Mouse (Mus musculus): ENCODE results near the gene Aldh4a1.

Aldh4a1 gene

GRCm38 (mm10) chr4:139624116-139624489 lies 1.4 kb downstream of the Aldh4a1 start:
- no peak for DNase-seq (ENCODE audit: low read depth)

GRCm38 (mm10) chr4:139624706-139625105 lies 2.0 kb downstream of the Aldh4a1 start:
- DNase-seq (ENCODE audit: low read depth): peak; percentile 71

GRCm38 (mm10) chr4:139627361-139627760 lies 4.7 kb downstream of the Aldh4a1 start:
- DNase-seq (ENCODE audit: low read depth): no peak

GRCm38 (mm10) chr4:139630171-139630570 lies 7.5 kb downstream of the Aldh4a1 start:
- DNase-seq (ENCODE audit: low read depth): no peak

- no peak for DNase-seq (ENCODE audit: low read depth)
Observed at GRCm38 (mm10) chr4:139631141-139631540, 8.5 kb downstream of the Aldh4a1 start.

GRCm38 (mm10) chr4:139631569-139632253 lies 9.0 kb downstream of the Aldh4a1 start:
- no peak for DNase-seq (ENCODE audit: low read depth)

- no peak for DNase-seq (ENCODE audit: low read depth)
Observed at GRCm38 (mm10) chr4:139632254-139632580, 9.6 kb downstream of the Aldh4a1 start.

GRCm38 (mm10) chr4:139636373-139636772 lies 13.7 kb downstream of the Aldh4a1 start:
- DNase-seq (ENCODE audit: low read depth): peak; percentile 67

GRCm38 (mm10) chr4:139637847-139638246 lies 15.2 kb downstream of the Aldh4a1 start:
- DNase-seq (ENCODE audit: low read depth): peak; percentile 36

- no peak for DNase-seq (ENCODE audit: low read depth)
Observed at GRCm38 (mm10) chr4:139638356-139638755, 15.7 kb downstream of the Aldh4a1 start.

GRCm38 (mm10) chr4:139639801-139640200 lies 17.1 kb downstream of the Aldh4a1 start:
- DNase-seq (ENCODE audit: low read depth): no peak

GRCm38 (mm10) chr4:139640333-139640732 lies 17.7 kb downstream of the Aldh4a1 start:
- no peak for DNase-seq (ENCODE audit: low read depth)

GRCm38 (mm10) chr4:139640775-139641174 lies 18.1 kb downstream of the Aldh4a1 start:
- DNase-seq (ENCODE audit: low read depth): no peak

GRCm38 (mm10) chr4:139641829-139642425 lies 19.3 kb downstream of the Aldh4a1 start:
- no peak for DNase-seq (ENCODE audit: low read depth)

GRCm38 (mm10) chr4:139643972-139644371 lies 21.3 kb downstream of the Aldh4a1 start:
- peak; percentile 83 for DNase-seq (ENCODE audit: low read depth)

- DNase-seq (ENCODE audit: low read depth): no peak
Observed at GRCm38 (mm10) chr4:139646916-139647315, 24.2 kb downstream of the Aldh4a1 start.

GRCm38 (mm10) chr4:139650086-139650743 lies 27.5 kb downstream of the Aldh4a1 start:
- no peak for DNase-seq (ENCODE audit: low read depth)

- no peak for DNase-seq (ENCODE audit: low read depth)
Observed at GRCm38 (mm10) chr4:139650907-139651306, 28.2 kb downstream of the Aldh4a1 start.

- no peak for DNase-seq (ENCODE audit: low read depth)
Observed at GRCm38 (mm10) chr4:139653238-139653637, 30.6 kb downstream of the Aldh4a1 start, which contains the start of gene Tas1r2. TSS of gene Tas1r2 (plus strand) at chr4:139653538.

GRCm38 (mm10) chr4:139661897-139662296 lies 39.2 kb downstream of the Aldh4a1 start:
- DNase-seq (ENCODE audit: low read depth): no peak

- DNase-seq (ENCODE audit: low read depth): no peak
Observed at GRCm38 (mm10) chr4:139667632-139668031, 45.0 kb downstream of the Aldh4a1 start.

- peak; percentile 81 for DNase-seq (ENCODE audit: low read depth)
Observed at GRCm38 (mm10) chr4:139669847-139670246, 47.2 kb downstream of the Aldh4a1 start.

GRCm38 (mm10) chr4:139675696-139676095 lies 53.0 kb downstream of the Aldh4a1 start:
- no peak for DNase-seq (ENCODE audit: low read depth)
